Mouse (Mus musculus): ENCODE data around the gene Spats1.

The Spats1 gene

GRCm38 (mm10) chr17:45474669-45475465 lies at the start of gene Spats1:
TSS of gene Spats1 (minus strand) at chr17:45475415.
- peak; percentile 69 for DNase-seq (ENCODE audit: inconsistent ontology term)

GRCm38 (mm10) chr17:45524961-45525360 lies 49.7 kb upstream of the Spats1 start:
- DNase-seq (ENCODE audit: inconsistent ontology term): no peak

GRCm38 (mm10) chr17:45523263-45523662 lies 48.0 kb upstream of the Spats1 start, which contains the start of gene Tcte1:
TSS of gene Tcte1 (plus strand) at chr17:45523434.
- DNase-seq (ENCODE audit: inconsistent ontology term): no peak

GRCm38 (mm10) chr17:45520136-45520535 lies 44.9 kb upstream of the Spats1 start:
- DNase-seq (ENCODE audit: inconsistent ontology term): no peak

- DNase-seq (ENCODE audit: inconsistent ontology term): no peak
Measured at GRCm38 (mm10) chr17:45518766-45519475, 43.7 kb upstream of the Spats1 start.

- DNase-seq (ENCODE audit: inconsistent ontology term): no peak
Measured at GRCm38 (mm10) chr17:45517549-45518215, 42.5 kb upstream of the Spats1 start.

- DNase-seq (ENCODE audit: inconsistent ontology term): no peak
Measured at GRCm38 (mm10) chr17:45517135-45517534, 41.9 kb upstream of the Spats1 start.

- peak; percentile 42 for DNase-seq (ENCODE audit: inconsistent ontology term)
Measured at GRCm38 (mm10) chr17:45516488-45516887, 41.3 kb upstream of the Spats1 start.

- DNase-seq (ENCODE audit: inconsistent ontology term): peak; percentile 5
Measured at GRCm38 (mm10) chr17:45515806-45516205, 40.6 kb upstream of the Spats1 start.

GRCm38 (mm10) chr17:45515204-45515726 lies 40.0 kb upstream of the Spats1 start:
- no peak for DNase-seq (ENCODE audit: inconsistent ontology term)

GRCm38 (mm10) chr17:45511757-45512156 lies 36.5 kb upstream of the Spats1 start:
- DNase-seq (ENCODE audit: inconsistent ontology term): no peak

- DNase-seq (ENCODE audit: inconsistent ontology term): no peak
Measured at GRCm38 (mm10) chr17:45510871-45511270, 35.7 kb upstream of the Spats1 start.

GRCm38 (mm10) chr17:45506700-45507189 lies 31.5 kb upstream of the Spats1 start, which contains the start of gene Aars2:
TSS of gene Aars2 (plus strand) at chr17:45506841.
- DNase-seq (ENCODE audit: inconsistent ontology term): peak; percentile 95

- DNase-seq (ENCODE audit: inconsistent ontology term): no peak
Measured at GRCm38 (mm10) chr17:45505941-45506465, 30.8 kb upstream of the Spats1 start.

- DNase-seq (ENCODE audit: inconsistent ontology term): peak; percentile 88
Measured at GRCm38 (mm10) chr17:45503301-45503973, 28.2 kb upstream of the Spats1 start.

- DNase-seq (ENCODE audit: inconsistent ontology term): no peak
Measured at GRCm38 (mm10) chr17:45502324-45502723, 27.1 kb upstream of the Spats1 start.

GRCm38 (mm10) chr17:45500981-45501380 lies 25.8 kb upstream of the Spats1 start:
- no peak for DNase-seq (ENCODE audit: inconsistent ontology term)

GRCm38 (mm10) chr17:45499516-45499915 lies 24.3 kb upstream of the Spats1 start:
- DNase-seq (ENCODE audit: inconsistent ontology term): no peak

- no peak for DNase-seq (ENCODE audit: inconsistent ontology term)
Measured at GRCm38 (mm10) chr17:45498397-45498796, 23.2 kb upstream of the Spats1 start.

- no peak for DNase-seq (ENCODE audit: inconsistent ontology term)
Measured at GRCm38 (mm10) chr17:45495398-45495797, 20.2 kb upstream of the Spats1 start.
